Mouse (Mus musculus) liver, adult 2 months (tissue): ENCODE measurements at regions not wholly inside any gene's neighbourhood (a gene's known extent, or its start where the extent isn't known, plus 50 kb on each side); places are given as distances from the start of the nearest gene placed in this dataset.

Experiments
- DNase-seq: peaks from one replicate; pipeline ENCODE4 v3.0.0-alpha.2; 2011; ENCODE audit warnings: low read depth, low spot score; ENCODE audit errors: extremely low read depth
- H3K27ac ChIP-seq: fragments of 200-500 bp; replicated peaks from 2 replicates; pipeline ENCODE4 v1.5.1; 2012; ENCODE audit warnings: low read depth, mild to moderate bottlenecking, control low read depth, inconsistent platforms, low read length; ENCODE audit not compliant: insufficient read depth
- H3K27me3 ChIP-seq: fragments of 200-500 bp; 2 replicates; pipeline ENCODE4 v1.6.1; 2012; ENCODE audit warnings: mild to moderate bottlenecking, moderate library complexity, low read length, inconsistent platforms; ENCODE audit not compliant: control insufficient read depth, insufficient read depth
- H3K36me3 ChIP-seq: fragments of 200-500 bp; 2 replicates; pipeline ENCODE4 v1.6.1; 2012; ENCODE audit warnings: low read length, inconsistent platforms; ENCODE audit not compliant: control insufficient read depth, insufficient read depth
- H3K4me1 ChIP-seq: fragments of 200-500 bp; 2 replicates; pipeline ENCODE4 v1.6.1; 2011; ENCODE audit warnings: low read length; ENCODE audit not compliant: control insufficient read depth, insufficient read depth
- H3K4me3 ChIP-seq: fragments of 200-500 bp; 2 replicates; pipeline ENCODE4 v1.5.1; 2011; ENCODE audit warnings: low read depth, mild to moderate bottlenecking, control low read depth, low read length, moderate library complexity; ENCODE audit not compliant: insufficient read depth
- H3K79me2 ChIP-seq: fragments of 200-500 bp; 2 replicates; pipeline ENCODE4 v1.6.1; 2012; ENCODE audit warnings: inconsistent platforms, mild to moderate bottlenecking, low read length, moderate library complexity; ENCODE audit not compliant: control insufficient read depth, insufficient read depth
- H3K9ac ChIP-seq: fragments of 200-500 bp; 2 replicates; pipeline ENCODE4 v1.6.1; 2012; ENCODE audit warnings: low read depth, mild to moderate bottlenecking, control low read depth, inconsistent platforms, low read length
- CTCF ChIP-seq: fragments of 200-500 bp; IDR thresholded peaks from 2 replicates; pipeline ENCODE4 v1.5.1; 2011; ENCODE audit warnings: low read depth, low read length, control low read depth
- POLR2A ChIP-seq: fragments of 200-500 bp; IDR thresholded peaks from 2 replicates; pipeline ENCODE4 v1.6.1; 2011; ENCODE audit warnings: low read length, control low read depth; ENCODE audit not compliant: insufficient read depth; ENCODE audit errors: extremely low read depth
- WGBS: fragments of 180-500 bp; shearing (Covaris S2); methylation state at CpG from one replicate; pipeline ENCODE4 v1.1.7; 2018; 5-methylcytosine and 5-hydroxymethylcytosine counted together

GRCm38 (mm10) chr9:46938628-46939027, 59.9 kb upstream of the Gm4791 start:
- WGBS: 70% methylated on average over 3 of the region's 3 CpGs
- Histone ChIP-seq H3K4me3 (no peak overlapping the region), H3K79me2 (no peaks in the 10 kb centered on the region), H3K9ac (no peak overlapping the region), H3K27me3 (no peaks in the 10 kb centered on the region), H3K4me1 (no peaks in the 10 kb centered on the region), H3K27ac (no peak overlapping the region), H3K36me3 (no peaks in the 10 kb centered on the region)
- no peak for DNase-seq
- TF ChIP-seq POLR2A (no peak), CTCF (no peak)

- TF ChIP-seq POLR2A (no peak), CTCF (no peak)
- H3K27me3 ChIP-seq: no peaks in the 10 kb centered on the region; the same call in 1 of the 2 replicates
- H3K4me1 ChIP-seq: no peaks in the 10 kb centered on the region
- no peak overlapping the region for H3K9ac ChIP-seq
- no peaks in the 10 kb centered on the region for H3K36me3 ChIP-seq
- no peak for DNase-seq
- H3K4me3 ChIP-seq: no peak overlapping the region
- WGBS: 63% methylated on average over 3 of the region's 3 CpGs
- no peak overlapping the region for H3K27ac ChIP-seq
- H3K79me2 ChIP-seq: no peaks in the 10 kb centered on the region
Observed at GRCm38 (mm10) chr9:46925641-46926040, 72.9 kb upstream of the Gm4791 start.

DNA sequence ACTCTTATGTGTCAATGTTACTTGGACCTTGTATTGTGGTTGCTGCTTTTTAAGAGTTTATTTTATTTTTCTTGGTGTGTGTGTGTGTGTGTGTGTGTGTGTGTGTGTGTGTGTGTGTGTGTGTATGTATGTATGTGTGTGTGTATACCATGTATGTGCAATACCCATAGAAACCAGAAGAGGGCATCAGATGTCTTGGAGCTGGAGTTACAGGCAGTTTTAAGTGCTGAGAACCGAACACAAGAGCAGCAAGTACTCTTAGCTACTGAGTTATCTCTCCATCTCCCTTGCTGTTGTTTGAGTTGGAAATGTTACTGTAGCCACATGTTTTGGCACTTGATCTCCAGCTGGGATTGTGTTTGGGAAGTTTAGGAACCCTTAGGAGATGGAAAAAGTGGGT, 78.5 kb upstream of the Gm4791 start:
- WGBS: 70% methylated on average over 1 of the region's 1 CpGs

DNA sequence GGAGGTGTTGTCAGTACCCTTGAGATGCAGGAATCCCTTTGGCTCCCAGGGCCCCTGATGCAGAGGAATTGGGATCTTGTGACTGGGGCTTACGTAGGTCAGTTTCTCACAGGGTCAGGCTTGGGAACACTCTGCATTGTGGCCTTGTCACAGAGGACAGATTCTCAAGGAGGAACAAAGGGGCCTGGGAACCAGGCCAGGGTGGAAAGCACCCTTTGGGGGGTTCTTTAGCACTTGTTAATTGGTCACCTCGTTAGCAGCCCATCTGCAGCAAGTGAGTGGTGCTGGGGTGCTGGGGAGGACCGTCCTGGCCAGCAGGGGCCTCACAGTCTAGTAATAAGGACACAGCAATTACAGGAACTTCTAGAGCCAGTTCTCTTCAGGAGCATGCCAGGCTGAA, 85.3 kb upstream of the Gm4791 start:
- Histone ChIP-seq H3K27me3 (peaks cover 4% of the 10 kb centered on the region), H3K4me3 (no peak overlapping the region), H3K9ac (no peak overlapping the region), H3K4me1 (no peaks in the 10 kb centered on the region), H3K27ac (no peak overlapping the region), H3K36me3 (no peaks in the 10 kb centered on the region), H3K79me2 (no peaks in the 10 kb centered on the region)
- TF ChIP-seq POLR2A: no peak
- TF ChIP-seq CTCF: no peak
- DNase-seq: no peak
- 42% methylated on average over 3 of the region's 3 CpGs for WGBS

More for the DNA sequence above, 78.5 kb upstream of the Gm4791 start:
- H3K9ac ChIP-seq: no peak overlapping the region
- H3K36me3 ChIP-seq: no peaks in the 10 kb centered on the region
- no peaks in the 10 kb centered on the region for H3K79me2 ChIP-seq
- peaks cover 2% of the 10 kb centered on the region; the same call in 1 of the 2 replicates for H3K27me3 ChIP-seq
- no peak for DNase-seq
- H3K4me3 ChIP-seq: no peak overlapping the region
- no peak overlapping the region for H3K27ac ChIP-seq
- no peaks in the 10 kb centered on the region for H3K4me1 ChIP-seq
- no peak for TF ChIP-seq POLR2A
- TF ChIP-seq CTCF: no peak

GRCm38 (mm10) chr9:46909412-46910013, 89.0 kb upstream of the Gm4791 start:
- H3K36me3 ChIP-seq: no peaks in the 10 kb centered on the region
- H3K9ac ChIP-seq: no peak overlapping the region
- no peaks in the 10 kb centered on the region for H3K79me2 ChIP-seq
- TF ChIP-seq POLR2A: no peak
- no peak for TF ChIP-seq CTCF
- DNase-seq: no peak
- no peak overlapping the region for H3K4me3 ChIP-seq
- H3K4me1 ChIP-seq: no peaks in the 10 kb centered on the region
- peaks cover 2% of the 10 kb centered on the region for H3K27me3 ChIP-seq
- WGBS: 58% methylated on average over 6 of the region's 6 CpGs
- no peak overlapping the region for H3K27ac ChIP-seq

DNA sequence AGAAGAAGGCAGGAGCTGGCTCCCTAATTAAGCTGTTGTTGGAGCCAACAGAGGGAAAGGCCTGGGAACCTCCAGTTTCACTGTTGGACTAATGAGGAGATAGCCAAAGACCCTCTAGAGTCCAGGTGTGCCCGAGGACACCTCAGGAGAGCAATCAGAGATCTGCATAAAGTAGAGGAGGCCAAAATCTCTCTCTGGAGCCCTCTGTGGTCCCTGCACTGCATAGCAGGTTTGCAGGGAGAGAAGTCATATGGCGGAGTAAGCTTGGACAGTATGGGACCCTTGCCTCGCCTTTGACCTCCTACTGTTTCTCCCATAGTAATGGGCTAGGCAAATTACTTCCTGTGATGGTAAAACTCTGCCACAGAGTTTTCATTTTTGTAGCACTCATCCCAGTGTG, 93.5 kb upstream of the Gm4791 start:
- 63% methylated on average over 3 of the region's 3 CpGs for WGBS
- Histone ChIP-seq H3K36me3 (no peaks in the 10 kb centered on the region), H3K4me3 (no peak overlapping the region), H3K27me3 (peaks cover 2% of the 10 kb centered on the region; the same call in 1 of the 2 replicates), H3K4me1 (no peaks in the 10 kb centered on the region), H3K79me2 (no peaks in the 10 kb centered on the region), H3K9ac (no peak overlapping the region), H3K27ac (no peak overlapping the region)
- no peak for TF ChIP-seq CTCF
- TF ChIP-seq POLR2A: no peak
- no peak for DNase-seq
